Mouse (Mus musculus): ENCODE measurements around the gene Cfap77.

Gene Cfap77

GRCm38 (mm10) chr2:28919001-28919400, 135.9 kb downstream of the Cfap77 start:
- no peak for DNase-seq

- no peak for DNase-seq
Observed at GRCm38 (mm10) chr2:28917518-28918361, 137.1 kb downstream of the Cfap77 start.

- no peak for DNase-seq
Observed at GRCm38 (mm10) chr2:28917156-28917517, 137.7 kb downstream of the Cfap77 start.

GRCm38 (mm10) chr2:28916513-28916865, 138.4 kb downstream of the Cfap77 start, which contains the start of gene Barhl1:
TSS of gene Barhl1 (minus strand) at chr2:28916668.
- no peak for DNase-seq

- peak; percentile 72 to 73 for DNase-seq
Observed at GRCm38 (mm10) chr2:28915768-28916512, 138.9 kb downstream of the Cfap77 start.

- no peak for DNase-seq
Observed at GRCm38 (mm10) chr2:28915104-28915738, 139.6 kb downstream of the Cfap77 start.

- no peak for DNase-seq
Observed at GRCm38 (mm10) chr2:28914121-28914520, 140.7 kb downstream of the Cfap77 start.

- no peak for DNase-seq
Observed at GRCm38 (mm10) chr2:28912961-28913360, 141.9 kb downstream of the Cfap77 start.

- DNase-seq: no peak
Observed at GRCm38 (mm10) chr2:28912039-28912700, 142.7 kb downstream of the Cfap77 start.

- DNase-seq: no peak
Observed at GRCm38 (mm10) chr2:28911331-28912038, 143.4 kb downstream of the Cfap77 start.

- no peak for DNase-seq
Observed at GRCm38 (mm10) chr2:28910877-28911276, 144.0 kb downstream of the Cfap77 start.

GRCm38 (mm10) chr2:28909818-28910710, 144.8 kb downstream of the Cfap77 start:
- DNase-seq: no peak

GRCm38 (mm10) chr2:28909186-28909817, 145.6 kb downstream of the Cfap77 start:
- DNase-seq: no peak

- DNase-seq: no peak
Observed at GRCm38 (mm10) chr2:28908389-28909153, 146.3 kb downstream of the Cfap77 start.

GRCm38 (mm10) chr2:28907691-28908388, 147.0 kb downstream of the Cfap77 start:
- no peak for DNase-seq

GRCm38 (mm10) chr2:28905561-28905960, 149.3 kb downstream of the Cfap77 start:
- DNase-seq: no peak

- DNase-seq: no peak
Observed at GRCm38 (mm10) chr2:28904786-28905185, 150.1 kb downstream of the Cfap77 start.

- no peak for DNase-seq
Observed at GRCm38 (mm10) chr2:28903871-28904270, 151.0 kb downstream of the Cfap77 start.

GRCm38 (mm10) chr2:28902291-28902690, 152.6 kb downstream of the Cfap77 start:
- DNase-seq: no peak
